Mouse (Mus musculus) kidney, adult 18-20 months (tissue): ENCODE data around the gene Rnf182.

Source experiments
- DNase-seq: peaks from one replicate; pipeline ENCODE4 v3.0.0; 2021

Gene Rnf182

GRCm38 (mm10) chr13:43614667-43615066, 843 bp upstream of the Rnf182 start:
- DNase-seq, result no peak

DNA sequence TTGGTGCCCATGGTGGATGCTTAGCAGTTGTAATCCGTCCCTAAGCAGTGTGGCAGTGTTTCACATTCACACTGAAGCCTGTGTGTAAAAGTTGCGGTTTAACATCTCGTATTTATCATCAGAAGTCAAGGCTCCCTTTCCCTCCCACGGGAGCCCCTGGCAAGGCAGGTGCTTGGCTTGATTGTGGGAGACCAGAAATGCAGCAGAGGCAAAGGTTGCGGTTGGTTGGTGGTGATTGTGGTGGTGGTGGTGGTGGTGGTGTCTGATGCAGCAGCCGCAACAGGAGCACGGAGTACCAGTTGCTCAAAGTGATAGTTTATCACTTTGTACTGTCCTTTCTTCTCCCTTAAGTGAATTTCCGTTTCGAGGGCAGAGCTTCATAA, 325 bp upstream of the Rnf182 start:
- DNase-seq, result no peak

DNA sequence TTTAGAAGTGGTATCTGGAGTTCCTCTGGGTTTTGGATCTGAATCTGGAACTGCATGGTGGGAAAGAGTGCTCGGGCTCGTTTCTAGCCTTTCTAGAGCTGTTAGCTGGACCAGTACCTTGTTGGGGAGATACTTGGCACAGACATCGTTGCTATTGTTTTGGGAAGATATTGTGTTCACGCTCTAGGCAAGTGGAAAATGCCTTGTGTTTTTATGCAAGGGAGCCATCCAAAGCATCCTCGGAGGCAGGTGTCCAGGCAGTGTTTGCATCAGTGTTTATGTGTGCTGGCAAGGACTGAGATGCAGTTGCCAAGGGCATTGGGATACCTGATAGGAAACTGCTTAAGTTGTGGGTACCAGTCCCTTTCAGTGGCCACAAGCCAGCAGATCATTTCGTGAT, 1.0 kb downstream of the Rnf182 start:
- no peak for DNase-seq

DNA sequence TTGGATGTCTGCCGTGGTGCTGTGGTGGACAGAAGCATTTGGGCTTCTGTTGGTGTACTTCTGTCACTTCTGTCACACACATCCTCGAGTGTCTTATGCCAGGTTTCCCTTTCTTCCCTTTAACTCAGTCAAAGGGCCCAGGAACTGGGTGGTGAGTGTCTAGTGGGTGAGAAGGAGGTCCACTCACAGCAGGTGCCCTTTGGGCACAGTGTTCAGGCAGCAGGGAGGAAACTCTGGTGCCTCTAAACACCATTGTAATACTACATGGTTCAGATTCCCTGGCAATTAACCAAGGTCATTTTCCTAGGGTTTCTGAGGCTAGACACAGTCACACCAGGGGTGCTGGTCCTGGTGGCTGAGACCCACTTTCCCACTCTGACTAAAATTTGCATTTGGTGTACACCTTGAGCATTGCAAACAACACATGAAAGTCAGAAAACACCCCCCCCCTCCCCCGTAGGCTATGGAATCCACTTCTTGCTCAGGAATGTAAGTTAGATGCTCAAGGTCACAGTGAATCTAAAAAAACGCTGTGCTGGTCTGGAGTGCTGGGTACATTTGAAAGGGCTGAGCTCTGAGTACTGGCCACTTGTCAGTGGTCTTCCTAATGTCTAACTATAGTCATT, 4.2 kb downstream of the Rnf182 start:
- DNase-seq, result no peak

GRCm38 (mm10) chr13:43627922-43628321, 12.4 kb downstream of the Rnf182 start:
- DNase-seq, result no peak

DNA sequence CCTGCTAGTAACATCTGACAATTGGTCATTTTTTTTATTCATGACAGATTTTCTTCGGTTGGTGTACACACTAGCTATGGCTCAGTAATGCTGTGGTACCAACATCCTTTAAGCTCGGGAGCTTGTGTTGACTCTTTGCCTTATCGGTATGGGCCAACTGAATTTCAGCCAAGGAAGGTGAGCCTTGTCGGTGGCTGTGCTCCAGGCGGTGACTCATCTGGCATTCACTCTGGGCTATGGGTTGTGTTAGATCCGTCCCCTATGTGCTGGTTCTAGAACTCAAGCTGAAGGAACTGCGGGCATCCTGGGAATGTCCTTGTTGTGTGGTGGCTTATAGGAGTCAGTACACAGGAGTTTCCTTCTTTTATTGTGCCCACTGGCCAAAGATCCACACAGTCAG, 14.3 kb downstream of the Rnf182 start:
- DNase-seq, result no peak

- DNase-seq, result no peak
Observed at GRCm38 (mm10) chr13:43631266-43631665, 15.8 kb downstream of the Rnf182 start.

GRCm38 (mm10) chr13:43633024-43633423, 17.5 kb downstream of the Rnf182 start:
- no peak for DNase-seq

DNA sequence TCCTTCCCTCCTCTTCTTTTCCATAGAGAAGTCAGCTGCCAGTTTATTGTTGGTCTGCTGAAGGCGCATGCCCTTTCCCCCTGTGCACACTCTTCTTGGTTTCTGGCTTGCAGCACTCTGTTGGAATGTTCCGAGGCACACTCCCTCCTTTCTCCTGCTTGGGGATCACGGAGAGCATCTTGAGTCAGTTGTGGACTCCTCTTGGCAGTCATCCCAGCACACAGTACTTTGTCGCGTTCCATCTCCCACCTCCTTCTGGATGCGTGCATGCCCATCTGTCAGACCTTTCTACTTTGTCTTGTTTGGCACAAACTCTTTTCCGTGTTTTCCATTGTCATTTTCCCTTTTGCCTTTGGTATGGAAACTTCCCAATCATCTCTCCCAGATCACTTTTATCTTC, 22.2 kb downstream of the Rnf182 start:
- DNase-seq, result no peak

GRCm38 (mm10) chr13:43644991-43645390, 29.5 kb downstream of the Rnf182 start:
- DNase-seq, result no peak

GRCm38 (mm10) chr13:43648556-43648955, 33.0 kb downstream of the Rnf182 start:
- no peak for DNase-seq

DNA sequence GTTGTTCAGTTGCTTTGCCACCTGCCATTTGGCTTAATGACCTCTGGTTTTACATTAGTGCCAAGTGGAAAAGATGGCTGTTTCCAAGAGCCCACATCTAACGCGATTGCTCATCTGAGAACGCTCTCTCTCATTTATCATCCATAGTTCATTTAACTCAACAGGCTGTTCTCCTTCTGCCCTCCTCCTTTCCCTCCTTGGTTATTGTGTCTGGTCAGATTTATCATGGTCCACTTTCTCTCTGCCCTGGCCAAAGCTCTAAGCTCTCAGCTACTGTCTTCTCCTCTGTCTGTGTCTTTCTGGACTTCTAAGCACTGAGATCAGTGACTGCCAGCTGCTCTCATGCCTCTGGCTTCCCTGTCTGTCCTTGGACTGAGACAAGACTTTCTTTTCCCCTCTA, 35.8 kb downstream of the Rnf182 start:
- DNase-seq, result no peak

DNA sequence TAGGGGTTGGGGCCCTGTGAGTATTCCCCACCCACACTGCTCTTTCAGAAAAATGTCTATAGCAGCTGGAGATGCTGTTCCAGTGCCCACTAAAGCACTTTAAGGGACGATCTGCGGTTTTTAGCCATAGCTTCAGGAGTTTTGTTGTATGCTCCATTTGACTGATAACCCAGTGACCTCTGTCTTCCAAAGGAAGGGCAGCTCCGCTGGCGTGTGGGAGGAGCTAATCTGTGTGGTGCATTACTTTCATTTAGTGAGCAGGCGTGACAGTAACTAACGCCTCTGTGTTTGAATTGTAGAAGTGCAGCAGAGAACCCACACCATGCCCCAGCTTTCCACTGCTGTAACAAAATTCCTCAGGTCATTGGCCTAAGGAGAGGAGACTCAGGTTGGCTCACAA, 38.6 kb downstream of the Rnf182 start:
- no peak for DNase-seq

DNA sequence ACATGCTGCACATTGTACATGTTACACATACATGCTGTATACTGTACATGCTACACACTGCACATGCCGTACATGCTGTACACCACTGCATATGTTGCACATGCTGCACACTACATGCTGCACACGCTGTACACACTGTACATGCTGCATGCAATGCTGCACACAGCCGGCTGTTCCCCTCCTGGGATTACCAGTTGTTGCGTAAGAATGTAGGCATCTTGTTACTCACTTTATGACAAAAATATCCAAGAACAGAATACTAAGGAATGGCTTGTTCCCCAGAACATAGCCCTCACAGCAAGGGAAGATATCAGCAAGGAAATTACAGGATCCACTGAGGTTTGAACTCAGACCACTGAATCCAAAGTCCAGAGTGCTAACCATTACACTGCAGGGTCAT, 47.7 kb downstream of the Rnf182 start:
- no peak for DNase-seq

DNA sequence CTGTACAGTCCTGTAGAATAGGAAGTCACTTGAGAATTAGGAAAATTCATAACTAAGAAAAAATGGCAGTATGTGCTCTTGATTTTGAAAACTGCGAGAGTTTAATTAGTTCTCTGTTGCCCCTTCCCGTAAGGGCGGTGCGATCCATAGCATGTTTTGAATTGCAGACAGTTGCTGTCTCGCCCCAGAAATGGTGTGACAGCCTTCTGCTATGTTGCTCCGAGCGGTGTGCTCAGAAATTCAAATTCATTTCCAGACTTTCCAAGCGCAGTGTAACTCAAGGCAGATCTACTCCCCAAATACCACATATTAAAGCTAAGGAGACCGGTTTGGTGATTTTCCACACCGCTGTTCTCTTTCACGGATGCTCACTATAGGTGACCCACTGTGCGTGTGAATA, 50.6 kb downstream of the Rnf182 start:
- DNase-seq, result no peak

DNA sequence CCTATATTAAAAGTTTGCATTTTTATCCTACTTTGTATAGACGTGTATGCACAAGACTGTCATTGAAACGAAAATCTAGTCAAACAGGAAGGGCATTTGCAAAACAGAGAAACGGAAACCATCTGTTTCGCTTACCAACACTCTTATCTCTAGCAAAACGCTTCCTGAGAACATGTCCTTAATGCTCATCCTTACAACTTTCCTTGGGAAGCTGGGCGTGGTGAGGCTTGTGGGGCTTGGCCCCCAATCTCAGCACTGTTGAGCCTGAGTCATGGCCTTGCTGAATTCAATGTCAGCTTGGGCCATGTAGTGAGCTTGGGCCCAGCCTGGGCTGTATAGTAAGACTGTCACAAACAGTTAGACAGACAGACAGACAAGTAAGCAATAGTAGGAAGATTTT, 51.4 kb downstream of the Rnf182 start:
- DNase-seq, result no peak

- no peak for DNase-seq
Observed at GRCm38 (mm10) chr13:43677159-43677882, 61.8 kb downstream of the Rnf182 start.

DNA sequence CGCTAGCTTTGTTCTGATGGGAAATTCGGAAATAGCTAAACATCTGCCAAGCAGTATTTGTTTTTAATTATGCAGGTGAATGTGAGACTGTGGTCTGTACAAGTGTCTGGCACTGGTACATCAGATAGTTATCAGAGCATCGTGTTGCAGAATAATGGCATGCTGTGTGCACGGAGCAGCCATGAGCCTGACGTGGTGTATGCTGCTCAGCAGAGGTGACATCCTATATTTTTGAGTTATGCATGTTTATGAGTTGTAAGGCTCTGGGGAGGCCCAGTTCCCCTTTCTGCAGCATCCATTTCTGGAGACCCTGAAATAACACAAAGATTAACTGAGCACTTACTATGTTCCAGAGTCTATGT, 62.4 kb downstream of the Rnf182 start:
- no peak for DNase-seq

DNA sequence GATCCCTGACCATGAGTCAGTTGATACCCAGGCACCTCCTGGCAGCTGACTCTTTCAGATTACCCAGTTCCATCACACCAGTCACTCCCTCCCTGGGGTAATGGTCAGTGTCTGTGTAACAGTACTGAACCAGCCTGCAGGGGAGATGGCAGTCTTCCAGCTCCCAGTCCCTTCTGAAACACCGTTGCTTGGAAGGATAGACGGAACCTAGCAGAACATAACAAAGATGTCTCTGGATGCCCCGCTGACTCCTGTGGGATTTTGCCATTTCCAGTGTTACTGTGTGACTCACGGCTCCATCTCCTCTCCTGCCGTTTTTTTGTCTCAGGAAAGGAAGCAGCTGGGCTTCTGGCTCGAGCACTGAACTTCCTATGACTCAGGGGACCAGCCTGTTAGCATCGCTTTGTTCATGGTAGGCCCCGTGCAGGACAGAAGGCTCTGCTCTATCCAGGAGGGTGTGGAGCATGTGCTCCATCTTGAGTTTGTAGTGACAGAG, 69.0 kb downstream of the Rnf182 start:
- DNase-seq, result peak; percentile 13

- DNase-seq, result no peak
Observed at GRCm38 (mm10) chr13:43688065-43688464, 72.6 kb downstream of the Rnf182 start.

GRCm38 (mm10) chr13:43691755-43692154, 76.2 kb downstream of the Rnf182 start:
- DNase-seq, result no peak

- DNase-seq, result no peak
Observed at GRCm38 (mm10) chr13:43695521-43695920, 80.0 kb downstream of the Rnf182 start.

GRCm38 (mm10) chr13:43696011-43696410, 80.5 kb downstream of the Rnf182 start:
- no peak for DNase-seq

DNA sequence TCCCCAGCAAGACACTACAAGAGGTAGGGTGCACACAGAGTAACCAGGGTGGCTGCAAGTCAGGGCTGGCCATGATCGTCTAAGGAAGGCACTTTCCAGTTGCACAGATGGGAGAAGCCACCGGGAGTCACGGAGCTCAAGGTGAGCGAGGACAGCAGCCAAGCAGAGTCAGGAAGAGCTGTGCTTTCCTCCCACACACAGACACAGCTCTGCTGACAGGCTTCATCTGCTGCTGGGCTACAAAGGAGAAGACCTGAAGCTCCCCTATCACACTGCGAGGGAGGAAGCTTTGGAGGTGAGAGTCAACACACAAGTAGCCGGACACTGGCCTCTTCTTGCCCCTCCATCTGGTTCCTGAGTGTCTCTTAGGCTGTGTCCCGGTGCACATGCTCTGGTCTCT, 83.0 kb downstream of the Rnf182 start:
- DNase-seq, result no peak

GRCm38 (mm10) chr13:43703471-43703870, 88.0 kb downstream of the Rnf182 start:
- no peak for DNase-seq
